Mouse (Mus musculus): ENCODE data around the gene Ndufv1. TPM values are rescaled to one million over a fixed set of nuclear protein-coding genes. Genes with fewer than 3 reads are reported as not detected.

Ndufv1 gene
- polyA plus RNA-seq, 1 experiment from 2014 or later = 552 TPM

DNA sequence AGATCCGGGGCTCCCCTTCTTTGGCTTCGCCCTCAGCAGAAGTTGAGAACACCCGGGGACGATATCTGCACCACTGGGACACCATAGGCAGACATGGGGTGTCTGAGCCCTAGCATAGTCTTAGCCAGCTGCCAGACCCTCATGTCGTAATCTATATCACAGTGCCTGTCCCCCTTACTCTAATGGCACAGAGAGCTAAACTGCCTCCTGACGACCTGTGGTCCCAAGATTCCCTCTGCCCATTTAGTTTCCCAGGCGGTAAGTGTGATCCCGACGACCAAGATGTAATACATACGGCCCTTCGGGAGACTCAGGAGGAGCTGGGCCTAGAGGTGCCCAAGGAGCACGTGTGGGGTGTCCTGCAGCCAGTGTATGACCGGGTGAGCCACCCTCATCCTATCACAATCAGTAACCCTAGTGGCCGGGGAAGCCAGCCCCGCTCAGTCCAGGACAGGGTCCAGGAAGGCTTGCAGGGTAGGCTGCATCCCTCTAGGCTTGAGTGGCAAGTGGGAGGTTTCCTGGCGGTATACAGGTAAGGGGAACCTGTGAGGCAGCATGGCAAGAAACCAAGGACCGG lies 11.6 kb downstream of the Ndufv1 start:
- Histone ChIP-seq H3K4me2 (ENCODE audit: low read length) (peak overlapping the region; percentile 86), H3K4me1 (ENCODE audit: control insufficient read depth in 2 of 2, insufficient read depth in 2 of 2, low read length in 2 of 2) (peaks cover 44 to 49% of the 10 kb centered on the region in 2 experiments), H3K36me3 (ENCODE audit: control insufficient read depth, insufficient read depth, low read length) (peaks cover 14% of the 10 kb centered on the region), H3K9me3 (ENCODE audit: control insufficient read depth, low read length) (no peaks in the 10 kb centered on the region), H3K9ac (ENCODE audit: low read length) (peak overlapping the region; percentile 91), H3K27me3 (ENCODE audit: control insufficient read depth, insufficient read depth, low read length) (no peaks in the 10 kb centered on the region), H3K4me3 (ENCODE audit: control insufficient read depth in 1 of 2, insufficient read depth in 1 of 2, low read depth in 1 of 2, low read length in 2 of 2) (peak overlapping the region; percentile 68 to 74), H3K27ac (replicated peaks in 1 of 2; ENCODE audit: control insufficient read depth in 1 of 2, insufficient read depth in 1 of 2, low read depth in 2 of 2, low read length in 2 of 2) (peak overlapping the region; percentile 95 to 99)
- no peak for ATAC-seq (ENCODE audit: insufficient number of reproducible peaks, insufficient read depth, low FRiP score, low read depth)
- 17% methylated on average over 17 of the region's 17 CpGs for WGBS

DNA sequence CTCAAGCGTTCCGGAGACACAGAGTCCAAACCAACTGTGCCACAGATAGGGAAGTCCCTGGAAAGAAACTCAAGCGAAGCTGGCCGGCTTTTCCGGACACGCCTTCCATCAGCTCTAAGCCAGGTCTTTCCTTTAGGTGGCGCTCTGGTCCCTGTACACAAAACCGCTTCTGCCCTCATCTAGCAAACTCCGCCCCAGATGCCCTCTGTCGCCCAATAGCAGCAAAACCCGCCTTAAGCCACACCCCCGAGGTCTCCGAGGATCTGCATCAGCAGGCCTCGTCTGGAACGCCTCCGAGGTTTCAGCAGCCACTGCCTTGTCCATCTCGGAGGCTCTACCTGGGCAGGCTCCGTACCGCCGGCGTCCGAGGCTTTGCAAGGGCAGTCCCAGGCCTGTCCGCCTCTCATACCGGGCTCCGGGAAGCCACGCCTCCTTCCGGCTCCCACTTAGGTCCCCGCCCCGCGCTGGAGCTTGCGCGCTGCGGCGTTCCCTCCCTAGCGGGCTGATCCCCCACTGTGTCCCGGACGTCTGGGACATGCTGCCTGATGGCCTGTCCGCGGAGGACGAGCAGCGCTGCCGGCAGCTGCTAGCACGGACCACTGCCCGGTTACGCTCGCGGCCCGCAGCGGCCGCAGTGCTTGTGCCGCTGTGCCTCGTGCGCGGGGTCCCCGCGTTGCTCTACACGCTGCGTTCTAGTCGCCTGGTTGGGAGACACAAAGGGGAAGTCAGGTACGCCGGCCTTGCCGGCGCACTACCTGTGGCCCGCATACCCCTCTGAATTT lies 12.3 kb downstream of the Ndufv1 start, which contains the start of the genes Nudt8 and Gm49405:
TSS of gene Nudt8 (plus strand) at position 462 of the 782 bp plus-strand sequence.
TSS of gene Gm49405 (plus strand) at position 508 of the 782 bp plus-strand sequence.
- Histone ChIP-seq H3K9ac (ENCODE audit: low read length) (peak within 1 kb of the TSS; percentile 91), H3K4me2 (ENCODE audit: low read length) (peak within 1 kb of the TSS; percentile 86), H3K36me3 (ENCODE audit: control insufficient read depth, insufficient read depth, low read length) (peaks cover 7% of the 10 kb centered on the region; the same call in 1 of the 2 replicates), H3K9me3 (ENCODE audit: control insufficient read depth, low read length) (no peaks in the 10 kb centered on the region), H3K4me3 (ENCODE audit: control insufficient read depth in 1 of 2, insufficient read depth in 1 of 2, low read depth in 1 of 2, low read length in 2 of 2) (peak within 1 kb of the TSS; percentile 68 to 74), H3K27me3 (ENCODE audit: control insufficient read depth, insufficient read depth, low read length) (no peaks in the 10 kb centered on the region), H3K27ac (replicated peaks in 1 of 2; ENCODE audit: control insufficient read depth in 1 of 2, insufficient read depth in 1 of 2, low read depth in 2 of 2, low read length in 2 of 2) (peak within 1 kb of the TSS; percentile 95 to 99), H3K4me1 (ENCODE audit: control insufficient read depth in 2 of 2, insufficient read depth in 2 of 2, low read length in 2 of 2) (peaks cover 44 to 47% of the 10 kb centered on the region in 2 experiments)
- peak; percentile 83 for ATAC-seq (ENCODE audit: insufficient number of reproducible peaks, insufficient read depth, low FRiP score, low read depth)
- under 1% methylated on average over 64 of the region's 64 CpGs for WGBS

DNA sequence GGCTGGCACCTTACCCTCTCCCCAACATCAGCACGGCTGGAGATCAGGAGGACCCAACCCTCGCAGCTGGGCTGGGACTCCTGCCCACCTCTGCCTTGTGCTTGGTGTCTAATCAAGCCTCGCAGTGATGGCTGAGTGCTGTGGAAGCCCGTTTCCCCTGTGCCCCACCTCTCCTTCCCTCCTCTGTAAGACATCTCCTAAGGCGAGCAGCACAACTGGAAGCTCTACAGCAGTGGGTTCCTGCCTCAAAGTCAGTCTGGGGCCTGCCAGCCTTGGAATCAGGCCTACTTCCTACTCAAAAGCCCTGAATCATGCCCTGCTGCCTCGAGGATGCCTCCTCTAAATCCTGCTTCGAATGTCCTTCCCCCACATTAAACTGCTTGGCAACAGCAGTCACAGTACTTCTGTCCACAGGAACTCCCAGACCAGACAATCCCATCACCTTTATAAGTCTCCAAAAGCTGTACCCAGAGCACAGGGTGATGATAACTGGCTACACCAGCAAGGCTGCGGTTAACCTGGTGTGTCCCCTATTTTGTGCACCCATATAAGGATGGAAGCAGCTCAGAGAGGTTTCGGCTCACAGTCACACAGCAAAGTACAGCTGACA lies 13.4 kb downstream of the Ndufv1 start:
- Histone ChIP-seq H3K4me2 (ENCODE audit: low read length) (peak overlapping the region; percentile 86), H3K4me1 (ENCODE audit: control insufficient read depth in 2 of 2, insufficient read depth in 2 of 2, low read length in 2 of 2) (peaks cover 33 to 36% of the 10 kb centered on the region in 2 experiments), H3K36me3 (ENCODE audit: control insufficient read depth, insufficient read depth, low read length) (no peaks in the 10 kb centered on the region), H3K9me3 (ENCODE audit: control insufficient read depth, low read length) (no peaks in the 10 kb centered on the region), H3K9ac (ENCODE audit: low read length) (peak overlapping the region; percentile 91), H3K4me3 (ENCODE audit: control insufficient read depth in 1 of 2, insufficient read depth in 1 of 2, low read depth in 1 of 2, low read length in 2 of 2) (peak overlapping the region in 1 of 2 experiments; percentile 74; a peak in 2 of 4 replicates), H3K27ac (replicated peaks in 1 of 2; ENCODE audit: control insufficient read depth in 1 of 2, insufficient read depth in 1 of 2, low read depth in 2 of 2, low read length in 2 of 2) (no peak overlapping the region), H3K27me3 (ENCODE audit: control insufficient read depth, insufficient read depth, low read length) (no peaks in the 10 kb centered on the region)
- no peak for ATAC-seq (ENCODE audit: insufficient number of reproducible peaks, insufficient read depth, low FRiP score, low read depth)
- WGBS = 85% methylated on average over 9 of the region's 9 CpGs

DNA sequence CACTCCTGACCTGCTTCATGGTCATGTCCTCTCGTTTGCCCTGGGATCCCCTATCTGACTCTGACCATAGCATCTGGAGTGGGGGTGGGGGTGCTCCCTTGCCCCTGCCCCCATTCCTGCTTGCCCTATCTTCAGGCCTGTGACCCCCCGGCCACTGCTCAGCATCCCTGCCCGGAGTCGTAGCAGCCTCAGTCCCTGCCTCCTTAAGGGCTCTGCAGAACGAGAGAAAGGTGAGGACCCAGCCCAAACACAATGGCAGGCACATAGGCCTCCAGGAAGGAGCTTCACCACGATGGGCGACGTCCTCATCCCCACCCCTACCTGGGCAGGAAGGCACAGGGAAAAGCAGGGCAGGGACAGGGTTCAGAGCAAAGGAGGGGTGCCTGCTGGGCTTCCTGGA lies 14.3 kb downstream of the Ndufv1 start:
- no peak for ATAC-seq (ENCODE audit: insufficient number of reproducible peaks, insufficient read depth, low FRiP score, low read depth)

DNA sequence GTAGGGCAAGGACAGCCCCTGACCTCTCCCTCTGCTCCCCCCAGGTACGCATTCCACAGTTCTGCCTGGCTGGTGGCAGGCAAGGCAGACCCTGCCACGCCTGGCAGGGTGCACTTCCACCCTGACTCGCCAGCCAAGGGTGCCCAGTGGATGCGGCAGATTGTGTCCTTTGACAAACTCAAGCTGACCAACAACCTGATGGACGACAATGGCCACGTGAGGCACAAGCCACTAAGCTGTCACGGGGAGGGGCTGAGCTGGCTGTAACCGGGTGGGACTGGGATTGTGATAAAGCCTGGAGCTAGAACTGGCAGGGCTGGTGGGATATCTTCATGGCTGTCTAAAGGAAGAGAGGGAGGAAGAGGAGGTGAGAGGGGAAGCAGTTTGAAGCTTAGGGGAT lies 15.4 kb downstream of the Ndufv1 start:
- Histone ChIP-seq H3K4me3 (ENCODE audit: control insufficient read depth in 1 of 2, insufficient read depth in 1 of 2, low read depth in 1 of 2, low read length in 2 of 2) (no peak overlapping the region), H3K27me3 (ENCODE audit: control insufficient read depth, insufficient read depth, low read length) (no peaks in the 10 kb centered on the region), H3K9me3 (ENCODE audit: control insufficient read depth, low read length) (no peaks in the 10 kb centered on the region), H3K4me1 (ENCODE audit: control insufficient read depth in 2 of 2, insufficient read depth in 2 of 2, low read length in 2 of 2) (peaks cover 16 to 21% of the 10 kb centered on the region in 2 experiments), H3K4me2 (ENCODE audit: low read length) (no peak overlapping the region), H3K27ac (replicated peaks in 1 of 2; ENCODE audit: control insufficient read depth in 1 of 2, insufficient read depth in 1 of 2, low read depth in 2 of 2, low read length in 2 of 2) (no peak overlapping the region), H3K36me3 (ENCODE audit: control insufficient read depth, insufficient read depth, low read length) (no peaks in the 10 kb centered on the region), H3K9ac (ENCODE audit: low read length) (no peak overlapping the region)
- 43% methylated on average over 8 of the region's 8 CpGs for WGBS
- no peak for ATAC-seq (ENCODE audit: insufficient number of reproducible peaks, insufficient read depth, low FRiP score, low read depth)

More for the DNA sequence above, 14.3 kb downstream of the Ndufv1 start:
- H3K36me3 ChIP-seq (ENCODE audit: control insufficient read depth, insufficient read depth, low read length) = no peaks in the 10 kb centered on the region
- no peaks in the 10 kb centered on the region for H3K9me3 ChIP-seq (ENCODE audit: control insufficient read depth, low read length)
- H3K4me2 ChIP-seq (ENCODE audit: low read length) = no peak overlapping the region
- 74% methylated on average over 8 of the region's 8 CpGs for WGBS
- H3K27me3 ChIP-seq (ENCODE audit: control insufficient read depth, insufficient read depth, low read length) = no peaks in the 10 kb centered on the region
- H3K9ac ChIP-seq (ENCODE audit: low read length) = no peak overlapping the region
- H3K4me1 ChIP-seq (ENCODE audit: control insufficient read depth in 2 of 2, insufficient read depth in 2 of 2, low read length in 2 of 2) = peaks cover 25 to 31% of the 10 kb centered on the region in 2 experiments
- no peak overlapping the region for H3K4me3 ChIP-seq (ENCODE audit: control insufficient read depth in 1 of 2, insufficient read depth in 1 of 2, low read depth in 1 of 2, low read length in 2 of 2)
- H3K27ac ChIP-seq (replicated peaks in 1 of 2; ENCODE audit: control insufficient read depth in 1 of 2, insufficient read depth in 1 of 2, low read depth in 2 of 2, low read length in 2 of 2) = no peak overlapping the region

DNA sequence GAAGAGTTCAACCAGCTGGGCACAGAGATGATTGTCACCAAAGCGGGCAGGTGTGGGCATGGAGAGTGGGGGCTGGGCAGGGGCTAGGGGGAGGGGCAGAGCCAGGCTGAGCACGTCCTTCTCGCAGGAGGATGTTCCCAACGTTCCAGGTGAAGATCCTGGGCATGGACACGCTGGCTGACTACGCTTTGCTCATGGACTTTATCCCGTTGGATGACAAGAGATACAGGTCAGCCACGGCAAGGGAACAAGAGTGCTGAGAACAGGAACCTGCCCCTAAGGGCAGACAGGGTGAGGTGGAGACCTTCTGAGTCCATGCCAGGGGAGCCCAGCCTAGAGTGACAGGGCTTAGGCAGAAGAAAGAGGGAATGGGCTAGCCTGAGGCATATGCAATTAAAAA lies 15.9 kb downstream of the Ndufv1 start:
- no peak overlapping the region for H3K4me2 ChIP-seq (ENCODE audit: low read length)
- ATAC-seq (ENCODE audit: insufficient number of reproducible peaks, insufficient read depth, low FRiP score, low read depth) = no peak
- H3K4me3 ChIP-seq (ENCODE audit: control insufficient read depth in 1 of 2, insufficient read depth in 1 of 2, low read depth in 1 of 2, low read length in 2 of 2) = no peak overlapping the region
- H3K9ac ChIP-seq (ENCODE audit: low read length) = no peak overlapping the region
- no peaks in the 10 kb centered on the region for H3K36me3 ChIP-seq (ENCODE audit: control insufficient read depth, insufficient read depth, low read length)
- no peaks in the 10 kb centered on the region for H3K9me3 ChIP-seq (ENCODE audit: control insufficient read depth, low read length)
- H3K4me1 ChIP-seq (ENCODE audit: control insufficient read depth in 2 of 2, insufficient read depth in 2 of 2, low read length in 2 of 2) = peaks cover 11 to 16% of the 10 kb centered on the region in 2 experiments
- no peaks in the 10 kb centered on the region for H3K27me3 ChIP-seq (ENCODE audit: control insufficient read depth, insufficient read depth, low read length)
- 75% methylated on average over 8 of the region's 8 CpGs for WGBS
- no peak overlapping the region for H3K27ac ChIP-seq (replicated peaks in 1 of 2; ENCODE audit: control insufficient read depth in 1 of 2, insufficient read depth in 1 of 2, low read depth in 2 of 2, low read length in 2 of 2)

DNA sequence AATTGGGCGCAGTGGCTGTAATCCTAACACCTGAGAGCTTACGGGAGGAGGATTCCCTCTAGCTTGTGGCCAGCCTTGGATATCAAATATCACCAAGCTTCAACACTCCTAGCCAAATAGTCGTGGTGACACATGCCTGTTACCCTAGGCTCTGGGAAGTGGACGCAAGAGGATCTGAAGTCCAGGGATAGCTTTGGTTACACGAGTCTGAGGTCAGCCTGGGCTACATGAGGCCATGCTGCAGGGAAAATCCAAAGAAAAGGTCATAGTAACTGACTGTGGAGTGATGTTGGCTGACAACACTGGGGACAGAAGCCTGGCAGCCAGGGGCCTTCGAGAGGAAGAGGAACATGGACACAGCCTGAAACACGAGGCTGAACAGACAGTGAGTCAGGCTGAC lies 16.5 kb downstream of the Ndufv1 start:
- Histone ChIP-seq H3K27ac (replicated peaks in 1 of 2; ENCODE audit: control insufficient read depth in 1 of 2, insufficient read depth in 1 of 2, low read depth in 2 of 2, low read length in 2 of 2) (no peak overlapping the region), H3K9ac (ENCODE audit: low read length) (no peak overlapping the region), H3K4me3 (ENCODE audit: control insufficient read depth in 1 of 2, insufficient read depth in 1 of 2, low read depth in 1 of 2, low read length in 2 of 2) (no peak overlapping the region), H3K36me3 (ENCODE audit: control insufficient read depth, insufficient read depth, low read length) (no peaks in the 10 kb centered on the region), H3K9me3 (ENCODE audit: control insufficient read depth, low read length) (no peaks in the 10 kb centered on the region), H3K27me3 (ENCODE audit: control insufficient read depth, insufficient read depth, low read length) (no peaks in the 10 kb centered on the region), H3K4me1 (ENCODE audit: control insufficient read depth in 2 of 2, insufficient read depth in 2 of 2, low read length in 2 of 2) (peaks cover 5 to 10% of the 10 kb centered on the region in 2 experiments), H3K4me2 (ENCODE audit: low read length) (no peak overlapping the region)
- 73% methylated on average over 7 of the region's 7 CpGs for WGBS
- no peak for ATAC-seq (ENCODE audit: insufficient number of reproducible peaks, insufficient read depth, low FRiP score, low read depth)

All from heart, embryonic 14.5 days (tissue).